Mouse (Mus musculus) kidney, adult 2 months (tissue): ENCODE measurements around the gene Gli3.

ENCODE experiments used
- CTCF ChIP-seq: fragments of 200-500 bp; conservative IDR thresholded peaks from 2 replicates; pipeline ENCODE4 v1.5.1; 2011; ENCODE audit warnings: low read depth, mild to moderate bottlenecking, control low read depth, low read length, moderate library complexity, mixed read lengths; ENCODE audit not compliant: insufficient read depth, insufficient read length
- POLR2A ChIP-seq: fragments of 200-500 bp; IDR thresholded peaks from one replicate; pipeline ENCODE4 v1.6.1; 2011; ENCODE audit warnings: low read depth, low read length, control low read depth

DNA sequence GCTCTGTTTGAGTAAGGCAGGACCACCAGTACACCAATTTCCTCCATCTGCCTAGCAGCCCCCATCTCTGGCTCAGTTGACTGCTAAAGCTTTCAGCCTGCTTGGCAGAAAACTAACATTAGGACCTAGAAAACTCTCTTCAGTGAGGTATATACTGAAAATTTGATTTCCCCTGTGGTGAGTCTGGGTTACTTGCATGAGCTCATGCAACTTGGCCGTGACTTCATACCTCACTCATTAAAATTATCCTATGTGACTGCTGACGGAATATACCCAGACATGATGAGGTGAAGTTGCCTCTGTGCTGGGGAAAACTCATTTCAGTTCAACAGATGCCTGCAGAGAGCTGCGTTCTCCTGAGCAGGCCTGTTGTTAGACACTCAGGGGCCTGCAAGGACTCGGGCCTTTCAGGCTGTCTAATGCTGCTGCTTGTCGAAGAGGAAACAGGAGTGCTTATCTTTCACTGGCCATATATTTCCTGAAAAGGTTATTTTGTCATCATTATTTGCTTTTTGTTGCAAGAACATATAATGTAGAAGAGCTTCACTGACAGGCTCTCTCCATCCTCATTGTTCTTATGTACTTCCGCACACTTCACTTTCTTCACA, 127.4 kb downstream of the Gli3 start:
- TF ChIP-seq CTCF: no peak
- no peak for TF ChIP-seq POLR2A
